8 mouse cellular contexts compared by ENCODE assay signal in genomic region chr15:81239261-81239660, GRCm38 (mm10). TPM values are rescaled to one million over a fixed set of nuclear protein-coding genes. Genes with fewer than 3 reads are reported as not detected.
DNase-seq lines count a peak whose midpoint lies in the region; TF ChIP-seq lines count a peak whose summit lies in the region.

No protein-coding gene starts in this region.

- no peak overlapping the region for H3K4me3 ChIP-seq in heart, embryonic 10.5 days
- H3K4me3 ChIP-seq in spleen, adult 2 months (ENCODE audit: extremely low read depth, insufficient read depth, insufficient read length) = no peak overlapping the region

- H3K36me3 ChIP-seq in heart, embryonic 10.5 days = no peaks in the 10 kb centered on the region
- no peaks in the 10 kb centered on the region for H3K36me3 ChIP-seq in spleen, adult 2 months (ENCODE audit: control insufficient read depth, insufficient read depth, low read length)
- H3K36me3 ChIP-seq in splenic B cell, adult 2 months (ENCODE audit: control insufficient read depth, insufficient read depth, low read length, poor library complexity, severe bottlenecking) = no peaks in the 10 kb centered on the region

- H3K27ac ChIP-seq in heart, embryonic 10.5 days = no peak overlapping the region
- H3K27ac ChIP-seq in spleen, adult 2 months (ENCODE audit: insufficient read depth, low read length) = no peak overlapping the region

- TF ChIP-seq POLR2A in spleen, adult 2 months (IDR thresholded peaks at IDR 0.05; ENCODE audit: low read depth, low read length) = no peak

- 0 out of 2 replicates have a peak, but pooled peaks have one; percentile 14 for TF ChIP-seq CTCF in spleen, adult 2 months (IDR thresholded peaks at IDR 0.05; ENCODE audit: extremely low read depth, insufficient read depth, insufficient read length, insufficient replicate concordance)

- peak; percentile 92 for DNase-seq in heart, adult 11 months
- DNase-seq in heart, embryonic 10.5 days (ENCODE audit: low spot score) = no peak
- DNase-seq in spleen, adult 2 months (ENCODE audit: low read depth in 1 of 2, low spot score in 2 of 2) = no peak
- DNase-seq in spleen, adult 12 weeks (ENCODE audit: low spot score) = no peak
- DNase-seq in embryo, embryonic 10 days (ENCODE audit: low spot score) = peak; percentile 74
- DNase-seq in kidney, postnatal 4 days = peak; percentile 75 to 83
- peak; percentile 54 for DNase-seq in splenic B cell, adult 2 months (ENCODE audit: low read depth, low spot score)
- no peak for DNase-seq in layer of hippocampus, adult 8-10 months (ENCODE audit: low spot score in 2 of 2)

- H3K4me1 ChIP-seq in heart, embryonic 10.5 days = peaks cover 16% of the 10 kb centered on the region
- H3K4me1 ChIP-seq in spleen, adult 2 months (ENCODE audit: control insufficient read depth, insufficient read depth, insufficient read length) = peaks cover 6% of the 10 kb centered on the region; the same call in 1 of the 2 replicates

- peaks cover 43% of the 10 kb centered on the region for H3K27me3 ChIP-seq in heart, embryonic 10.5 days (ENCODE audit: insufficient read depth, poor library complexity, severe bottlenecking)
- peaks cover 10% of the 10 kb centered on the region for H3K27me3 ChIP-seq in spleen, adult 2 months (ENCODE audit: control insufficient read depth, insufficient read depth, low read length)
- no peaks in the 10 kb centered on the region for H3K27me3 ChIP-seq in splenic B cell, adult 2 months (ENCODE audit: control insufficient read depth, insufficient read depth, low read length, poor library complexity, severe bottlenecking)

- H3K9me3 ChIP-seq in heart, embryonic 10.5 days = 0 out of 2 replicates have a peak, but pooled peaks cover 1% of the 10 kb centered on the region

- WGBS in heart, embryonic 10.5 days = 15% methylated on average over 7 of the region's 7 CpGs
- 25% methylated on average over 7 of the region's 7 CpGs for WGBS in spleen, adult 2 months

RNA-seq across cellular contexts. Expression of gene Mchr1, which starts 4.0 kb away (rescaled TPM):
- 0.10 and 0.48 TPM in 2 replicates for polyA plus RNA-seq in heart, embryonic 10.5 days (2016; fragmentation: Nextera tagmentation; extraction: Ambion mirVana)
- polyA plus RNA-seq in spleen, adult 2 months (2012; rRNA removed) = 0.06 TPM in 1 of 2 replicates, not detected in the other
- 10 to 100 TPM; 19.3 to 25.1 (median 24.3) TPM for total RNA-seq in layer of hippocampus, adult 8-10 months (2022)

RNA-seq across cellular contexts. Expression of gene Mrtfa, which starts 48.7 kb away (rescaled TPM):
- polyA plus RNA-seq in heart, embryonic 10.5 days (2016; fragmentation: Nextera tagmentation; extraction: Ambion mirVana) = 18.3 and 26.9 TPM in 2 replicates
- 80.0 and 100 TPM in 2 replicates for polyA plus RNA-seq in spleen, adult 2 months (2012; rRNA removed)
- total RNA-seq in layer of hippocampus, adult 8-10 months (2022) = 100 to 1,000 TPM in 1 of 4 experiments, 10 to 100 TPM in 3; 79.9 to 100 (median 95.9) TPM

Comparison
In these comparisons a context has a peak if more than half of its experiments do, and no peak if none do; other contexts are left out.
1. DNase-seq: peak in heart, adult 11 months (single experiment), embryo, embryonic 10 days (single experiment), kidney, postnatal 4 days (2 of 2) and splenic B cell, adult 2 months (single experiment); none in heart, embryonic 10.5 days (single experiment), spleen, adult 2 months (0 of 2), spleen, adult 12 weeks (single experiment) and layer of hippocampus, adult 8-10 months (0 of 2).